Mouse (Mus musculus) layer of hippocampus, adult 9-10 months (tissue): ENCODE results near the gene Tmem88.

ENCODE experiments used
- DNase-seq: peaks from one replicate; pipeline ENCODE4 v3.0.0; 2022; ENCODE audit warnings: low spot score

The Tmem88 gene

DNA sequence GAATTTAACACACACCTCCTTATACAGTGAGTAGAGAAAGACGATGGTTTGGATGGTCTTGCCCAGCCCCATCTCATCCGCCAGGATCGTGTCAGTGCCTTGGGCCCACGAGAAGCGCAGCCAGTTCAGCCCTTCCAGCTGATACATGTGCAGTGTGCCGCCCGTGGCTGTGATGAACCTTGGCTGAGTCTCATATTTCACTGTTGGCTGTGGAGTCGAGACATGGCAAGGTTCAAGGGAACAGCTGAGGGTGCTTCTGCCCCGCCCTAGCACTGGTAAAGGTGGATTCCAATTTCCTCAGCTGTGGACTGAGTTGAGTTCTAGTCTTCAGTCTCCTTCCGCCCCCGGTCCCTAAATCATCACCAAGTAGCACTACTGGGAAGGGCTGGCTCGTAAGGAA is 40.3 kb downstream of the Tmem88 start:
- no peak for DNase-seq

DNA sequence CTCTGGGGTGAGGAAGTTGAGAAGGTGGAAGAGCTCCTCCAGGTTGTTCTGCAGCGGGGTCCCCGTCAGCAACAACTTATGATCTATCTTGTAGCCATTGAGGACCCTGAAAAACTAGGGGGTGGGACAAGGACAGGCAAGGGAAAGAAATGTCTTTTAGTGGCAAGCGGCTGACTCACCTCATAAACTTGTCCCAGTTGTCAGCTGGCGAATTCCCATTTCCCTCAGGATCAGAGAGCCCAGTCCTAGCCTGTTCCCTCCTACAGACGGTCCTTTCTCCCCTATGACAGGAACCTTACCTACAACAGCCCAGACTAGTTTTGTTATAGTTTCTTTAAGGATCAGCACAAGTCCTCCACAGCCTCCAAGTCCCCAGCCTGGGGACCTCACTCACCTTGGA is 41.5 kb downstream of the Tmem88 start:
- DNase-seq = no peak
